Mouse (Mus musculus): Measurements from ENCODE around the gene Pxdn.

Pxdn gene

GRCm38 (mm10) chr12:30024264-30024825 lies 86.9 kb downstream of the Pxdn start:
- DNase-seq (ENCODE audit: low spot score in 2 of 2): no peak

GRCm38 (mm10) chr12:30027721-30028340 lies 90.4 kb downstream of the Pxdn start:
- no peak for DNase-seq (ENCODE audit: low spot score in 2 of 2)

- DNase-seq (ENCODE audit: low spot score in 2 of 2): no peak
Measured at GRCm38 (mm10) chr12:30029111-30029510, 91.7 kb downstream of the Pxdn start.

- no peak for DNase-seq (ENCODE audit: low spot score in 2 of 2)
Measured at GRCm38 (mm10) chr12:30030571-30030970, 93.2 kb downstream of the Pxdn start.

GRCm38 (mm10) chr12:30034681-30035080 lies 97.3 kb downstream of the Pxdn start:
- no peak for DNase-seq (ENCODE audit: low spot score in 2 of 2)

GRCm38 (mm10) chr12:30035406-30035805 lies 98.0 kb downstream of the Pxdn start:
- DNase-seq (ENCODE audit: low spot score in 2 of 2): no peak

- no peak for DNase-seq (ENCODE audit: low spot score in 2 of 2)
Measured at GRCm38 (mm10) chr12:30035841-30036568, 98.6 kb downstream of the Pxdn start.

- DNase-seq (ENCODE audit: low spot score in 2 of 2): peak in 1 of 2 experiments; percentile 23
Measured at GRCm38 (mm10) chr12:30036569-30037055, 99.2 kb downstream of the Pxdn start.

GRCm38 (mm10) chr12:30039565-30039964 lies 102.2 kb downstream of the Pxdn start:
- peak in 1 of 2 experiments; percentile 61 for DNase-seq (ENCODE audit: low spot score in 2 of 2)

GRCm38 (mm10) chr12:30040150-30040549 lies 102.7 kb downstream of the Pxdn start:
- DNase-seq (ENCODE audit: low spot score in 2 of 2): peak in 1 of 2 experiments; percentile 39

- DNase-seq (ENCODE audit: low spot score in 2 of 2): no peak
Measured at GRCm38 (mm10) chr12:30048848-30049247, 111.4 kb downstream of the Pxdn start.

- DNase-seq (ENCODE audit: low spot score in 2 of 2): no peak
Measured at GRCm38 (mm10) chr12:30049818-30050217, 112.4 kb downstream of the Pxdn start.

- peak in 1 of 2 experiments; percentile 60 for DNase-seq (ENCODE audit: low spot score in 2 of 2)
Measured at GRCm38 (mm10) chr12:30050235-30050634, 112.8 kb downstream of the Pxdn start.

GRCm38 (mm10) chr12:30054761-30055540 lies 117.5 kb downstream of the Pxdn start:
- no peak for DNase-seq (ENCODE audit: low spot score in 2 of 2)

- DNase-seq (ENCODE audit: low spot score in 2 of 2): no peak
Measured at GRCm38 (mm10) chr12:30058044-30058443, 120.6 kb downstream of the Pxdn start.

- DNase-seq (ENCODE audit: low spot score in 2 of 2): no peak
Measured at GRCm38 (mm10) chr12:30061503-30062117, 124.2 kb downstream of the Pxdn start.

GRCm38 (mm10) chr12:30062118-30062505 lies 124.7 kb downstream of the Pxdn start:
- DNase-seq (ENCODE audit: low spot score in 2 of 2): no peak
